Mouse (Mus musculus) hindbrain, embryonic 13.5 days (tissue): ENCODE measurements around the gene Unk. TPM values are rescaled to one million over a fixed set of nuclear protein-coding genes. Genes with fewer than 3 reads are reported as not detected.

ENCODE experiments used
- ATAC-seq: fragments of 200-750 bp; cut with Nextera tagmentation; 2 replicates; pipeline ENCODE4 v1.8.0; 2017; ENCODE audit warnings: moderate TSS enrichment; ENCODE audit not compliant: low FRiP score
- H3K27ac ChIP-seq: fragments of 300-500 bp; sonication (generic); 2 replicates; pipeline ENCODE4 v1.5.1; 2015; ENCODE audit warnings: inconsistent platforms, mild to moderate bottlenecking, moderate library complexity
- H3K27me3 ChIP-seq: fragments of 300-500 bp; sonication (generic); 2 replicates; pipeline ENCODE4 v1.6.1; 2015; ENCODE audit warnings: mild to moderate bottlenecking, inconsistent platforms
- H3K36me3 ChIP-seq: fragments of 300-500 bp; sonication (generic); 2 replicates; pipeline ENCODE4 v1.6.1; 2015; ENCODE audit warnings: mild to moderate bottlenecking, inconsistent platforms
- H3K4me1 ChIP-seq: fragments of 300-500 bp; sonication (generic); replicated peaks from 2 replicates; pipeline ENCODE4 v1.6.1; 2015; ENCODE audit warnings: inconsistent platforms
- H3K4me2 ChIP-seq: fragments of 300-500 bp; sonication (generic); 2 replicates; pipeline ENCODE4 v1.6.1; 2015; ENCODE audit warnings: inconsistent platforms, mild to moderate bottlenecking, moderate library complexity
- H3K4me3 ChIP-seq: fragments of 300-500 bp; sonication (generic); 2 replicates; pipeline ENCODE4 v1.5.1; 2015; ENCODE audit warnings: mild to moderate bottlenecking, inconsistent platforms
- H3K9ac ChIP-seq: fragments of 300-500 bp; sonication (generic); 2 replicates; pipeline ENCODE4 v1.6.1; 2015; ENCODE audit warnings: mild to moderate bottlenecking, inconsistent platforms
- H3K9me3 ChIP-seq: fragments of 300-500 bp; sonication (generic); 2 replicates; pipeline ENCODE4 v1.6.1; 2016; ENCODE audit warnings: inconsistent platforms
- WGBS: fragments of 180-500 bp; shearing (Covaris S2); methylation state at CpG from one replicate; pipeline ENCODE4 v1.1.7; 2015; 5-methylcytosine and 5-hydroxymethylcytosine counted together
- polyA plus RNA-seq: library from polyadenylated mRNA; unstranded; fragments of >200 nt; fragmentation: Nextera tagmentation; extraction: Ambion mirVana; gene quantifications from 2 replicates; pipeline ENCODE4 v1.2.1, GENCODE M21; 2015

The Unk gene
- polyA plus RNA-seq, 1 experiment from 2014 or later: 33.8 TPM

- no peaks in the 10 kb centered on the region for H3K4me1 ChIP-seq
- no peaks in the 10 kb centered on the region for H3K9me3 ChIP-seq
- no peak overlapping the region for H3K9ac ChIP-seq
- peaks cover 52% of the 10 kb centered on the region for H3K36me3 ChIP-seq
- no peaks in the 10 kb centered on the region for H3K27me3 ChIP-seq
- H3K4me3 ChIP-seq: no peak overlapping the region
- WGBS: 99% methylated on average over 2 of the region's 2 CpGs
- H3K27ac ChIP-seq: no peak overlapping the region
- H3K4me2 ChIP-seq: no peak overlapping the region
- no peak for ATAC-seq
Observed at GRCm38 (mm10) chr11:116041833-116042232, 11.7 kb downstream of the Unk start.

- Histone ChIP-seq H3K4me2 (no peak overlapping the region), H3K4me1 (no peaks in the 10 kb centered on the region), H3K4me3 (no peak overlapping the region), H3K27ac (no peak overlapping the region), H3K36me3 (peaks cover 59% of the 10 kb centered on the region), H3K27me3 (no peaks in the 10 kb centered on the region), H3K9me3 (no peaks in the 10 kb centered on the region), H3K9ac (no peak overlapping the region)
- WGBS: 92% methylated on average over 5 of the region's 5 CpGs
- ATAC-seq: no peak
Observed at GRCm38 (mm10) chr11:116042372-116043138, 12.4 kb downstream of the Unk start.

- peaks cover 64% of the 10 kb centered on the region for H3K36me3 ChIP-seq
- H3K4me2 ChIP-seq: no peak overlapping the region
- H3K27ac ChIP-seq: no peak overlapping the region
- ATAC-seq: no peak
- no peaks in the 10 kb centered on the region for H3K9me3 ChIP-seq
- no peaks in the 10 kb centered on the region for H3K4me1 ChIP-seq
- H3K27me3 ChIP-seq: no peaks in the 10 kb centered on the region
- no peak overlapping the region for H3K4me3 ChIP-seq
- 100% methylated on average over 1 of the region's 1 CpGs for WGBS
- no peak overlapping the region for H3K9ac ChIP-seq
Observed at GRCm38 (mm10) chr11:116043286-116043685, 13.2 kb downstream of the Unk start.

GRCm38 (mm10) chr11:116045173-116045572 is 15.1 kb downstream of the Unk start:
- Histone ChIP-seq H3K36me3 (peaks cover 70% of the 10 kb centered on the region), H3K27ac (no peak overlapping the region), H3K9me3 (no peaks in the 10 kb centered on the region), H3K4me2 (no peak overlapping the region), H3K27me3 (no peaks in the 10 kb centered on the region), H3K4me1 (no peaks in the 10 kb centered on the region), H3K4me3 (no peak overlapping the region), H3K9ac (no peak overlapping the region)
- no peak for ATAC-seq
- 97% methylated on average over 6 of the region's 6 CpGs for WGBS

- no peaks in the 10 kb centered on the region for H3K9me3 ChIP-seq
- no peak overlapping the region for H3K4me3 ChIP-seq
- peaks cover 93% of the 10 kb centered on the region for H3K36me3 ChIP-seq
- no peak for ATAC-seq
- H3K27me3 ChIP-seq: no peaks in the 10 kb centered on the region
- WGBS: 76% methylated on average over 2 of the region's 2 CpGs
- H3K4me2 ChIP-seq: no peak overlapping the region
- H3K4me1 ChIP-seq: no peaks in the 10 kb centered on the region
- no peak overlapping the region for H3K27ac ChIP-seq
- no peak overlapping the region for H3K9ac ChIP-seq
Observed at GRCm38 (mm10) chr11:116049610-116050009, 19.5 kb downstream of the Unk start.

GRCm38 (mm10) chr11:116050196-116050595 is 20.1 kb downstream of the Unk start:
- 83% methylated on average over 4 of the region's 4 CpGs for WGBS
- H3K9ac ChIP-seq: no peak overlapping the region
- H3K27me3 ChIP-seq: no peaks in the 10 kb centered on the region
- ATAC-seq: no peak
- H3K4me3 ChIP-seq: no peak overlapping the region
- no peaks in the 10 kb centered on the region for H3K9me3 ChIP-seq
- no peak overlapping the region for H3K27ac ChIP-seq
- H3K4me1 ChIP-seq: no peaks in the 10 kb centered on the region
- H3K36me3 ChIP-seq: peaks cover 93% of the 10 kb centered on the region
- no peak overlapping the region for H3K4me2 ChIP-seq

GRCm38 (mm10) chr11:116053510-116054229 is 23.5 kb downstream of the Unk start:
- Histone ChIP-seq H3K4me2 (no peak overlapping the region), H3K36me3 (peaks cover 97% of the 10 kb centered on the region), H3K9me3 (no peaks in the 10 kb centered on the region), H3K27me3 (no peaks in the 10 kb centered on the region), H3K4me3 (no peak overlapping the region), H3K9ac (no peak overlapping the region), H3K27ac (no peak overlapping the region), H3K4me1 (no peaks in the 10 kb centered on the region)
- WGBS: 96% methylated on average over 9 of the region's 9 CpGs
- ATAC-seq: no peak

GRCm38 (mm10) chr11:116055873-116056272 is 25.8 kb downstream of the Unk start:
- Histone ChIP-seq H3K4me1 (no peaks in the 10 kb centered on the region), H3K4me3 (no peak overlapping the region), H3K4me2 (no peak overlapping the region), H3K9ac (no peak overlapping the region), H3K27ac (no peak overlapping the region), H3K36me3 (peaks cover 97% of the 10 kb centered on the region), H3K27me3 (no peaks in the 10 kb centered on the region), H3K9me3 (no peaks in the 10 kb centered on the region)
- WGBS: 90% methylated on average over 11 of the region's 11 CpGs
- no peak for ATAC-seq

GRCm38 (mm10) chr11:116057237-116057881 is 27.2 kb downstream of the Unk start:
- no peak overlapping the region for H3K27ac ChIP-seq

GRCm38 (mm10) chr11:116058022-116058614 is 28.0 kb downstream of the Unk start:
- Histone ChIP-seq H3K9ac (peak overlapping the region; percentile 13; the same call in 1 of the 2 replicates), H3K27me3 (no peaks in the 10 kb centered on the region), H3K4me3 (no peak overlapping the region), H3K27ac (no peak overlapping the region), H3K4me1 (no peaks in the 10 kb centered on the region), H3K9me3 (no peaks in the 10 kb centered on the region), H3K36me3 (peaks cover 95% of the 10 kb centered on the region), H3K4me2 (no peak overlapping the region)
- 85% methylated on average over 12 of the region's 12 CpGs for WGBS
- ATAC-seq: no peak

More at GRCm38 (mm10) chr11:116057237-116057881, 27.2 kb downstream of the Unk start:
- WGBS: 92% methylated on average over 4 of the region's 4 CpGs
- Histone ChIP-seq H3K4me2 (no peak overlapping the region), H3K9me3 (no peaks in the 10 kb centered on the region), H3K36me3 (peaks cover 100% of the 10 kb centered on the region), H3K9ac (no peak overlapping the region), H3K4me1 (no peaks in the 10 kb centered on the region), H3K4me3 (no peak overlapping the region), H3K27me3 (no peaks in the 10 kb centered on the region)
- ATAC-seq: no peak

GRCm38 (mm10) chr11:116058868-116059690 is 29.0 kb downstream of the Unk start:
- Histone ChIP-seq H3K27ac (no peak overlapping the region), H3K4me1 (no peaks in the 10 kb centered on the region), H3K4me3 (no peak overlapping the region), H3K4me2 (no peak overlapping the region), H3K27me3 (no peaks in the 10 kb centered on the region), H3K9me3 (no peaks in the 10 kb centered on the region), H3K36me3 (peaks cover 85% of the 10 kb centered on the region), H3K9ac (no peak overlapping the region)
- ATAC-seq: no peak
- 96% methylated on average over 17 of the region's 17 CpGs for WGBS
